Mouse (Mus musculus) regulatory T cell (primary cell): ENCODE measurements around the gene Serpinf1.

Experiments used
- in situ Hi-C: fragments of 300-600 bp; cut with MboI, MseI; formaldehyde crosslinking; loops from one replicate; pipeline ENCODE4 v1.15.1; 2025; ENCODE audit warnings: high pct_unique_total_duplicates

Gene Serpinf1

DNA sequence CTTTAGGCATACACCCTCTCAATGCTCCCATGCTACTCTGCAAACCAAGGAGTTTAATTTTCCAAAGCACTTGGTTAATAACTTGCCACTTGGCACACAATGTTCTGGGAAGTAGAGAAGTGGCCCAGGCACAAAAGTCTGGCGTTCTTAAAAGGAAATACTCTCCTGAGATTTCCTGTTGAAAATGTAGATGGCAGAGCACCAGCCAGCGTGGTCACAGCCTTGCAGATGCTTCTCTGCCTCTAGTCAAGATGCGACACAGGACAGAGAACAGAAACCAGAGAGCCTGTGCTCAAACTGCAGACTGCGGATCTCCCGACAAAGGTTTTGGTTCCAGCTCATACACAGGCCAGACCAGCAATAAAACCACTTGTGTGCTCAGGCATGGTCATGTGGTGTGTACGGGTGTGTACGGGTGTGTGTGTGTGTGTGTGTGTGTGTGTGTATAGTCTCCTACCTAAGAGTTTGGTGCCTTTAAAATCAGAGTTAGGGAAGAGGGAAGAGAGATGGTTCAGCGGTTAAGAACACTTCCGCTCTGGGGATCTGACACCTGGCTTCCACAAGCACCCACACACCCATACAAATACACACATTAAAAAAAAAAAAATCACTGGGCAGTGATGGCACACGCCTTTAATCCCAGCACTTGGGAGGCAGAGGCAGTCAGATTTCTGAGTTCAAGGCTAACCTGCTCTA lies 32.7 kb upstream of the Serpinf1 start:
- in situ Hi-C loops = no loop called here

GRCm38 (mm10) chr11:75453991-75454930 lies 31.8 kb upstream of the Serpinf1 start, which contains the start of gene Wdr81:
TSS of gene Wdr81 (minus strand) at chr11:75454717.
- in situ Hi-C loops = no loop called here

GRCm38 (mm10) chr11:75452812-75453557 lies 30.5 kb upstream of the Serpinf1 start:
- in situ Hi-C loops = no loop called here

GRCm38 (mm10) chr11:75452081-75452480 lies 29.6 kb upstream of the Serpinf1 start:
- in situ Hi-C loops = no loop called here

DNA sequence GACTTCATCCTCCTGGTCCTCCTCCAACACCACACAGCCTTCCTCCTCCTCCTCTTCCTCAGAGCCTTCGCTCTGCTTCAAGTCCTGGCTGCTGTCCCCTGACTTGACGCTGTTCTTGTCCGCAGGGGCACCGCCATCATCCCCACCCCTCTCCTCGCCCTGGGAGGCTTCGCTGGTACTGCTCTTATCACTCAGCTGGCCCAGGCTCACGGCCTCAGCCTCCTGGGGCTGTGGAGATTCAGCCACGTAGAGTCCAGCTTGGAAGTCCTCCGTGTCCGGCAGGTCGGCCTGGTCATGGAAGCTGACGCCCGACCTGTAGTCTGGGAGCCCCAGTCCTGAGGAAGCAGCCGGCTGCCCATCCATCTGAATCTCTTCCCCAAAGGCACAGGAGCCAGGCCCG lies 28.4 kb upstream of the Serpinf1 start:
- in situ Hi-C loops = no loop called here

- in situ Hi-C loops = no loop called here
Measured at GRCm38 (mm10) chr11:75450304-75450908, 27.9 kb upstream of the Serpinf1 start.

DNA sequence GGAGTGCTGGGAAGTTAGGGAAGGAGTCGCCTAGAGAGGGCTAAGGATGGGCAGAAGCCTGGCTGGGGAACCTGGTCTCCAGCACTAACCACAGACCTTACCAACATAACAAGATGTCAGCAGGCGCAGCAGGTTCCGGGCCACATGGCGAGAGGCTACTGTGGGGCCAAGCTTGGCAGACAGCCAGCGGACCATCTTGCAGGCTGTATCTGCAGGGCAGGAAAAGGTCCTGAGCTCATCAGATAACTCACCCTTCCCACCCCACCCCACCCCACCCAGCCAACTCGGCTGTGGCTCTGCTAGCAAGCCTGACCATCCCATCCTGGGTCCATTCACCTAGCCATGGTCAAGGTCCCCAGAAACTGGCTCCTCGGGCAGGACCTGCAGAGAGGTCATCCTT lies 27.2 kb upstream of the Serpinf1 start:
- in situ Hi-C loops = no loop called here

DNA sequence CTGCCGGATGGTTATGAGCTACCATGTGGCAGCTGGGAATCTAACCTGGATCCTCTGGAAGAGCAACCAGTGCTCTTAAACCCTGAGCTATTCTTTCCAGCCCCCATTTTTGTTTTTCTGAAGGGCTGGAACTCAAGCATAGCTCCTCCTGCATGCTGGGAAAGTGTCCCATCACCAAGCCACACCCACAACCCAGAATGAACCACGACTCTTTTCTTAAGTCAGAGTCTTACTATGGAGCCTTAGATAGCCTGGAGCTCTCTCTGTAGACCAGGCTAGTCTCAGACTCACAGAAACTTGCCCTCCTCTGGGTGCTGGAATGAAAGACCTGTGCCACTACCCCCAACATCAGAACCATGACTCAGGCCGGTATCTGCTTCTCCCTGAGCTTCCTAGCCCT lies 26.1 kb upstream of the Serpinf1 start:
- in situ Hi-C loops = no loop called here

- in situ Hi-C loops = no loop called here
Measured at GRCm38 (mm10) chr11:75443711-75444110, 21.2 kb upstream of the Serpinf1 start.

DNA sequence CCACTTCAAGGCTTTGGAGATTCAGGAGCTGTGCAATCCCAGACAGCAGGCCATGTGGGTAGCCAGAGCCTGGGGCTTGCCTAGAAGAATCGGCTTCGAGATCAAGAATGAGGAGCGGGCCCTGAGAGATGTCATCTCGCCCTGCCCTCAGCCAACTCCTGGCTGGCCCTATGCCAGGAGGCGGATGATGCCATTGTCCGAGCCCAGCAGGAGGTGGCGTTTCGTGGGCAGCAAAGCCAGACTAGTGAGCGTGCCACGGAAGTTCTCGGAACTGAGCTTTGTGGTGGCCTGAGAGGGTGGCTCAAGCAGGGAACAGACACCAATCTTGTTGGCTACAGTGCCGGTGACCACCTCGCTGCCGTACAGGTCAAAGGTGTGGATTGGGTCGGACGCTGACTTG lies 19.1 kb upstream of the Serpinf1 start:
- in situ Hi-C loops = no loop called here

- in situ Hi-C loops = no loop called here
Measured at GRCm38 (mm10) chr11:75441034-75441433, 18.5 kb upstream of the Serpinf1 start.

DNA sequence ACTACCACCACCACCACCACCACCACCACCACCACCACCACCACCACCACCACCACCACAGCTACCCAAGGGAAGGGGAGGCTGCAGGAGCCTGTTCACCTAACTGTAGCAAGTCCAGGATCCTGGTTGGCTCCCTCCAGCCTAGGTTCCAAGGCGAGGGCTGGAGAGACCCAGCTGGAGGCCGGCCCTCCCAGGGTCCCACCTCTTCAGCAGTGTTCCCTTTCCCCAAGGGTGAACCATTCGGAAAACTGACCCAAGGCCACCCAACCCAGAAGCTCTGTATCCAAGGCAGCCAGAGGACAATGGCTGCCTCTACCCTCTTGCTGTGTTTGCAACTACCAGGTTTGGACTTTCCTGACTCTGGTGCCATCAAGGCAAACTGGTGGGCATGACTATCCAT lies 17.4 kb upstream of the Serpinf1 start:
- in situ Hi-C loops = no loop called here

DNA sequence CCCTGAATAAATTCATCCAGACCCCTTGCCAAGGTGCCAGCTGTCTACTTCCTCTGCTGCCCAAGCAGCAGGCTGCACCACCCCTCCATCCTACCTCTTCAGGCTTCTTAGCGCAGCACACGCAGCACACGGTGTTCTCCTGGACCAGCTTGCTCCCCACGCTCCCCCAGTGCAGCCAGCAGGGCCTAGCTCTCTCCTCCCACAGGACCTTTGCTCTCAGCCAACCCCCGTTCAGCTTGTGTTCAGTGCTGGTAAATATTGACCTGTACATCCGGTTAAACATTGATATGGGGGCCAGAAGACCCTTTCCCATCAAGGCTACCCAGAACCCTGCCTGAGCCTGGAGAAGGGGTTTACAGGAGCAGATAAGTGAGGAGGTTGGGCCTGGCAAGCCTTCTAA lies 16.9 kb upstream of the Serpinf1 start, which contains the start of gene Serpinf2:
Serpinf2 (minus strand) TSS at position 229 of the 400 bp plus-strand sequence.
- in situ Hi-C loops = no loop called here

DNA sequence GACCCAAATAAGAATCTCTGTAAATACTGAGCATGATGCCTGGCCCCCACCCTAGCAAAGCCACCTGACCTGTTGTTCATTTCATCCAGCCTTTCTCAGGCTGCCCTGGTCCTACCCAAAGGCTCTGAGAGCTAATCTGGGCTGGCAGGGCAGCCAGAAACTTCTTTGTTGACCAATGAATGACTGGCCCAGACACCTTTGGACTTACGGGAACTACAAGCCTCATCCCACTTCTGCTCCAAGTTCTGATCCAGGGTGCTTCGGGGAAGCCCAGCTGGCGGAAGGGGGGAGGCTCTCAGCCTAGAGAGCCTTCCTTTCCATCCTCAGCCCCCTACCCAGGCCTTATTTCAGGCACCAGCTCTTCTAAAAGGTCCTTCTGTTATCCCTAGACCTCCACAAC lies 16.3 kb upstream of the Serpinf1 start:
- in situ Hi-C loops = no loop called here

GRCm38 (mm10) chr11:75438194-75438593 lies 15.7 kb upstream of the Serpinf1 start:
- in situ Hi-C loops = no loop called here

DNA sequence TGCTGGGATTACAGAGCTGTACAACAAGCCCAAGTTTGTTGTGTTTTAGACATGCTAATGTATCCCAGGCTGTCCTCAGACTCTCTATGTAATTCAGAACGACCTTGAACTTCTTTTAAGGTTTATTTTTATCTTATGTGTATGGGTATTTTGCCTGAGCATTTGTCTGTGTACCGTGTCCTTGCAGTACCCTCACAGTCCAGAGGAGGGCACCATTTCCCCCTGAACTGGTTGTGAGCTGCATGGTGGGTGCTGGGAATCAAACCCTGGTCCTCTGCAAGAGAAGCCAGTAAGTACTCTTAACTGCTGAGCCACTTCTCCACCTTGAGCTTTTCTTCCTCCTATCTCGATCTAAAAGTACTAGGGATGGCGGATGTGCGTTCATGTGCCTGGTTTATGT lies 11.6 kb upstream of the Serpinf1 start:
- in situ Hi-C loops = no loop called here

DNA sequence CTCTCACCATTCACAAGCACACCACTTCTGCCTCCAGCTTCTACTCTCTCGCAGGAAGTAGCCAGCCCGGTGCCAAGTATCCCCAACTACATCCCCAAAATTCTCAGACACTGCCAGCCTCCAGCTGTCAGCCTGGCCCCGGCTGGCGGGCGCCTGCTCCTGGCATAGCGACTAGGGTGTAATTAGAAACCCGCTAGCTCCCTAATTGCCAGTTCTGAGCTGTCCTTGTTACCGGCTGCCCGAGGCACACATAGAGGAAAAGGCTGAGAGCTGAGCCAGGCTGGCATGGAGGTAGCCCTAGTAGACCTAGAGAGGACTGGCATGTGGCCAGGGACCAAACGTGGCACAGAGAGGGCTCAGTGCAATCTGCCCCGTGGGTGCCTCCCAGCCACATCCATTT lies 8.8 kb upstream of the Serpinf1 start:
- in situ Hi-C loops = no loop called here

- in situ Hi-C loops = no loop called here
Measured at GRCm38 (mm10) chr11:75429019-75429705, 6.7 kb upstream of the Serpinf1 start.

- in situ Hi-C loops = no loop called here
Measured at GRCm38 (mm10) chr11:75424459-75424858, 2.0 kb upstream of the Serpinf1 start.

DNA sequence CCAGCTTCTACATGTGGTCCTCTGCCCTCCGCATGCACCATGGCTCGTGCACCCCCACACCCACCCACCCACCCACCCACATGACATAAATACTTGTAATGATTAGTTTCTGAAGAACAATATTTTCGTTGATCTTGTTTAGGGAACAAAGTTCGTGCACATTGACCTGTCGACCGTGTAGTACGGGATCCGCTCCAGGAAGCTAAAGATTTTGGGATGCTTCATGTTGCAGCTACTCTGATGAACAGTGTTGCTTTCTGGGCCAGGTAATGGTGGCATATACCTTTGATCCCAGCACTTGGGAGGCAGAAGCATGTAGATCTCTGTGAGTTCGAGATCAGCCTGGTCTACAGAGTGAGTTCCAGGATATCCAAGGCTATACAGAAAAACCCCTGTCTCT lies 1.5 kb upstream of the Serpinf1 start:
- in situ Hi-C loops = no loop called here

DNA sequence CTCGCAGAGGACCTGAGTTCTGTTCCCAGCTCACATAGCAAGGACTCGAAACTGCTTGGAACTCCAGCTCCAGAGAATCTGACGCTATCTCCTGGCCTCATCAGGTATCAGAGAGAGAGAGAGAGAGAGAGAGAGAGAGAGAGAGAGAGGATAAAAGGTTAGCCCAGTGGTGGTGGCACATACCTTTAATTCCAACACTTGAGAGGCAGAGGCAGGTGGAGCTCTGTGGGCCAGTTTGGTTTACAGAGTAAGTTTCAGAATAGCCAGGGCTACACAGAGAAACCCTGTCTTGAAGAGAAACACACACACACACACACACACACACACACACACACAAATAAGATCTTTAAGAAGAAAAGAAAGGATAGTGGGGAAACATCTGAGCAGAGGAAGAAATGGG lies 590 bp upstream of the Serpinf1 start:
- in situ Hi-C loops = no loop called here
